Mouse (Mus musculus) embryonic facial prominence, embryonic 13.5 days (tissue): ENCODE data around the gene Vrk2. TPM values are rescaled to one million over a fixed set of nuclear protein-coding genes. Genes with fewer than 3 reads are reported as not detected.

Experiments used
- ATAC-seq: fragments of 200-750 bp; cut with Nextera tagmentation; 2 replicates; pipeline ENCODE4 v1.8.0; 2017; ENCODE audit warnings: low read depth; ENCODE audit not compliant: insufficient number of reproducible peaks, insufficient read depth, low FRiP score, low TSS enrichment
- H3K27ac ChIP-seq: fragments of 300-500 bp; sonication (generic); 2 replicates; pipeline ENCODE4 v1.5.1; 2015; ENCODE audit warnings: moderate library complexity, mild to moderate bottlenecking, inconsistent platforms
- H3K27me3 ChIP-seq: fragments of 300-500 bp; sonication (generic); 2 replicates; pipeline ENCODE4 v1.6.1; 2015; ENCODE audit warnings: mild to moderate bottlenecking, inconsistent platforms
- H3K36me3 ChIP-seq: fragments of 300-500 bp; sonication (generic); 2 replicates; pipeline ENCODE4 v1.6.1; 2015; ENCODE audit warnings: mild to moderate bottlenecking, inconsistent platforms
- H3K4me1 ChIP-seq: fragments of 300-500 bp; sonication (generic); 2 replicates; pipeline ENCODE4 v1.6.1; 2015; ENCODE audit warnings: inconsistent platforms
- H3K4me2 ChIP-seq: fragments of 300-500 bp; sonication (generic); 2 replicates; pipeline ENCODE4 v1.6.1; 2015; ENCODE audit warnings: moderate library complexity, mild to moderate bottlenecking, inconsistent platforms
- H3K4me3 ChIP-seq: fragments of 300-500 bp; sonication (generic); 2 replicates; pipeline ENCODE4 v1.5.1; 2015; ENCODE audit warnings: mild to moderate bottlenecking, inconsistent platforms
- H3K9ac ChIP-seq: fragments of 300-500 bp; sonication (generic); 2 replicates; pipeline ENCODE4 v1.6.1; 2015; ENCODE audit warnings: mild to moderate bottlenecking, inconsistent platforms
- H3K9me3 ChIP-seq: fragments of 300-500 bp; sonication (generic); 2 replicates; pipeline ENCODE4 v1.6.1; 2016; ENCODE audit warnings: inconsistent platforms
- WGBS: fragments of 180-500 bp; shearing (Covaris S2); methylation state at CpG from one replicate; pipeline ENCODE4 v1.1.7; 2015; ENCODE audit warnings: mixed read lengths; 5-methylcytosine and 5-hydroxymethylcytosine counted together
- polyA plus RNA-seq: library from polyadenylated mRNA; unstranded; fragments of >200 nt; fragmentation: Nextera tagmentation; extraction: Ambion mirVana; gene quantifications from 2 replicates; pipeline ENCODE4 v1.2.1, GENCODE M21; 2015

The Vrk2 gene
- polyA plus RNA-seq, 1 experiment from 2014 or later: 24.7 TPM

DNA sequence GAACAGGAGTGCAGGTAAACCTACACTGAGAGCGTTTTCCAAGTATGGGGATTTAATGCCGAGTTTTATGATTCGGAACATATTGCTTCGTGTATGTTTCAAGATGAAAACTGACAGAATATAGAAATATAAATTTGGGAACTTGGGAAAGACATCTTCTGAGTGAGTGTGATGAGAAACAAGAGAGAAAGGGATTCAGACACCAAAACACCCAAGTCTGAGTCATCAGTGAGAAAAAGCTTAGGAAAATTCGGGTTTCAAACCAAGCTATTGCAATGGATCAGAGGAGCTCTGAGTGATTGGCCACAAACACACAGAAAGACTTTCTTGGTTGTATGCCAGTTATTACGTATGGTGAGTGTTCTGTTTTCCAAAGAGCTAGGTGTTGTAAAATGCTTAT is 4.0 kb upstream of the Vrk2 start:
- WGBS: 77% methylated on average over 6 of the region's 6 CpGs

GRCm38 (mm10) chr11:26597145-26597544 is 3.3 kb upstream of the Vrk2 start:
- no peak overlapping the region for H3K4me2 ChIP-seq
- peaks cover 9% of the 10 kb centered on the region for H3K4me1 ChIP-seq
- no peak overlapping the region for H3K9ac ChIP-seq
- H3K27me3 ChIP-seq: no peaks in the 10 kb centered on the region
- 69% methylated on average over 6 of the region's 6 CpGs for WGBS
- H3K9me3 ChIP-seq: no peaks in the 10 kb centered on the region
- H3K27ac ChIP-seq: no peak overlapping the region
- H3K4me3 ChIP-seq: no peak overlapping the region
- ATAC-seq: no peak
- no peaks in the 10 kb centered on the region for H3K36me3 ChIP-seq

More for the DNA sequence above, 4.0 kb upstream of the Vrk2 start:
- no peak overlapping the region for H3K4me2 ChIP-seq
- H3K4me3 ChIP-seq: no peak overlapping the region
- no peak overlapping the region for H3K27ac ChIP-seq
- peaks cover 3% of the 10 kb centered on the region; the same call in 1 of the 2 replicates for H3K4me1 ChIP-seq
- no peaks in the 10 kb centered on the region for H3K36me3 ChIP-seq
- no peaks in the 10 kb centered on the region for H3K27me3 ChIP-seq
- ATAC-seq: no peak
- no peaks in the 10 kb centered on the region for H3K9me3 ChIP-seq
- no peak overlapping the region for H3K9ac ChIP-seq

GRCm38 (mm10) chr11:26596186-26596585 is 2.4 kb upstream of the Vrk2 start:
- ATAC-seq: no peak
- WGBS: 91% methylated on average over 1 of the region's 1 CpGs
- H3K27ac ChIP-seq: no peak overlapping the region
- no peak overlapping the region for H3K4me2 ChIP-seq
- no peak overlapping the region for H3K9ac ChIP-seq
- no peak overlapping the region for H3K4me3 ChIP-seq
- H3K9me3 ChIP-seq: no peaks in the 10 kb centered on the region
- H3K27me3 ChIP-seq: no peaks in the 10 kb centered on the region
- no peaks in the 10 kb centered on the region for H3K36me3 ChIP-seq
- H3K4me1 ChIP-seq: peaks cover 9% of the 10 kb centered on the region

DNA sequence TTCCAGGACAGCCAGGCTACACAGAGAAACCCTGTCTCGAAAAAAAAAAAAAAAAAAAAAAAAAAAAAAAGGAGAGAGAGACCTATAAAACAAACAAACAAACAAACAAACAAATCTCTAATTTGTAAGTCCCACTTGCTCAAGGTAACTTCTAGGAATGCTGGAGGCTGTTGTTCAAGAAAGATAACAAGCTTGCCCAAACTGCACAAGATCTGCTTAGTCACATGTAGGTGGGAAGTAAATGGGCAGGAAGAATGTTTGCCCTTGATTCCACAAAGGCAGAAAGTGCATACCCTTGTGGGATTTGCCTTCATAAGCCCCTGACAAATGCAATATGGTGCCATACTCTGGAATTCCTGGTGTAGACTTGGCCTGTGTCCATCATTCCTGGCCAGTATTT is 688 bp upstream of the Vrk2 start:
- no peak overlapping the region for H3K4me3 ChIP-seq
- no peaks in the 10 kb centered on the region for H3K36me3 ChIP-seq
- H3K4me1 ChIP-seq: peaks cover 9% of the 10 kb centered on the region
- no peaks in the 10 kb centered on the region for H3K9me3 ChIP-seq
- 89% methylated on average over 1 of the region's 1 CpGs for WGBS
- H3K9ac ChIP-seq: no peak overlapping the region
- no peaks in the 10 kb centered on the region for H3K27me3 ChIP-seq
- no peak overlapping the region for H3K4me2 ChIP-seq
- no peak overlapping the region for H3K27ac ChIP-seq
- no peak for ATAC-seq

DNA sequence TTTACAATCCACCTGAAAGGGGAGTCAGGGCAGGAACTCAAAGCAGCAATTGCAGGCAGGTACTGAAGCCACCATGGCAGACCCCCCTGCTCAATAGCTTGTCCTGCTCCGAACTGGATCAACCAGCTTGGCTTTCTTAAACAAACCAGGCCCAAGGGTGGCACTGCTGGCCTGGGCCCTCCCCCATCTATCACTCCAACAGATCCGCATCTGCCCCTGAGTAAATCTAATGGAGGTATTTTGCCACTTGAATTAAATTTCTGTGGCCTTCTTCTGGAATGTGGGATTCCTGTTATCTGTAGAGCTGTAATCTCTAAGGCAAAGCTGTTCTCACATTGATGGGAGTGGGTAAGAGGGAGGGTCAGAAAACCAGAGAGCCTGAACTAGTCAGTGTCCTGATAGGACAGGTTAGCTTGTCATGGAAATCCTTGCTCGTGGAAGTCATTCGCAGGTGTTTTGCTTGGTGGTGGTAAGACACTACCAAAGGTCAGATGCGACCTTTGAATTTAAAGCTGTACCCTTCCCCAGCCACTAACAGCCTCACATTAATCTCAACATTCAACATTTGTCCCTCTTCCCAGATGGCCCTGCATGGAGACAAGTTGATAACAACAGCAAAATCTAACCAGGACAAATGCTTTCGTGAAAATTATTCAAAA is 1.3 kb downstream of the Vrk2 start:
- 29% methylated on average over 6 of the region's 6 CpGs for WGBS
- H3K4me2 ChIP-seq: peak overlapping the region; percentile 67

GRCm38 (mm10) chr11:26587184-26587524 is 6.6 kb downstream of the Vrk2 start:
- Histone ChIP-seq H3K27me3 (no peaks in the 10 kb centered on the region), H3K36me3 (no peaks in the 10 kb centered on the region), H3K4me3 (no peak overlapping the region), H3K9me3 (no peaks in the 10 kb centered on the region), H3K4me2 (no peak overlapping the region), H3K4me1 (no peaks in the 10 kb centered on the region), H3K27ac (no peak overlapping the region), H3K9ac (no peak overlapping the region)
- 89% methylated on average over 1 of the region's 1 CpGs for WGBS
- no peak for ATAC-seq

More for the DNA sequence above, 1.3 kb downstream of the Vrk2 start:
- no peaks in the 10 kb centered on the region for H3K9me3 ChIP-seq
- H3K27ac ChIP-seq: peak overlapping the region; percentile 88
- no peak for ATAC-seq
- H3K27me3 ChIP-seq: no peaks in the 10 kb centered on the region
- peak overlapping the region; percentile 86 for H3K9ac ChIP-seq
- H3K4me3 ChIP-seq: peak overlapping the region; percentile 76
- peaks cover 9% of the 10 kb centered on the region for H3K4me1 ChIP-seq
- no peaks in the 10 kb centered on the region for H3K36me3 ChIP-seq

- 81% methylated on average over 6 of the region's 6 CpGs for WGBS
- no peak overlapping the region for H3K4me3 ChIP-seq
- H3K9ac ChIP-seq: no peak overlapping the region
- no peaks in the 10 kb centered on the region for H3K36me3 ChIP-seq
- no peaks in the 10 kb centered on the region for H3K9me3 ChIP-seq
- H3K4me1 ChIP-seq: no peaks in the 10 kb centered on the region
- peak overlapping the region; percentile 11; the same call in 1 of the 2 replicates for H3K27ac ChIP-seq
- no peak for ATAC-seq
- no peak overlapping the region for H3K4me2 ChIP-seq
- no peaks in the 10 kb centered on the region for H3K27me3 ChIP-seq
Measured at GRCm38 (mm10) chr11:26586367-26587183, 7.2 kb downstream of the Vrk2 start.

GRCm38 (mm10) chr11:26585409-26586366 is 8.1 kb downstream of the Vrk2 start:
- Histone ChIP-seq H3K4me1 (no peaks in the 10 kb centered on the region), H3K9me3 (no peaks in the 10 kb centered on the region), H3K36me3 (no peaks in the 10 kb centered on the region), H3K27ac (no peak overlapping the region), H3K4me3 (no peak overlapping the region), H3K4me2 (no peak overlapping the region), H3K27me3 (no peaks in the 10 kb centered on the region), H3K9ac (no peak overlapping the region)
- 79% methylated on average over 17 of the region's 17 CpGs for WGBS
- ATAC-seq: no peak

GRCm38 (mm10) chr11:26551551-26551950 is 42.2 kb downstream of the Vrk2 start:
- 92% methylated on average over 3 of the region's 3 CpGs for WGBS

DNA sequence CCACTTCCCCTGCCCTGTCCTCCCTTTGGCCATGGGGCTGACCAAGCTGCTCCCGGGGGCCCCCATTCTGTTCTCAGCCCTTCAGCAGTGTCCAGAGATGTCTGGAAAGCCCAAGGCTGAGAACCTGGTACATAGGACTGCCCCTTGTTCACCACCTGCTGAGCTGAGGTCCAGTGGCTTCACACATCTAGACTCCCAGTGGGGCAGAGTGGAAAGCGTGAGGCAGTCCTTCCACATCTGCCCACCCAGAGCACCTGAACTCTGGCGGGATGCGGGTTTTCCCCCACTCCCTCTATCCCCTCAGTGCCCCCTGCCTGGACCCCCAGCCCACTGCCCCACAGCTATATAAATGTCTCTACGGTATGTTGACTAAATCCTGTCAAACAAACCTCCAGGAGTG is 56.0 kb downstream of the Vrk2 start:
- H3K27ac ChIP-seq: no peak overlapping the region
- H3K27me3 ChIP-seq: no peaks in the 10 kb centered on the region
- H3K9me3 ChIP-seq: no peaks in the 10 kb centered on the region
- H3K9ac ChIP-seq: no peak overlapping the region
- H3K4me3 ChIP-seq: no peak overlapping the region
- no peaks in the 10 kb centered on the region for H3K4me1 ChIP-seq
- H3K4me2 ChIP-seq: no peak overlapping the region
- H3K36me3 ChIP-seq: no peaks in the 10 kb centered on the region
- WGBS: 87% methylated on average over 5 of the region's 5 CpGs
- ATAC-seq: no peak

More at GRCm38 (mm10) chr11:26551551-26551950, 42.2 kb downstream of the Vrk2 start:
- no peak for ATAC-seq
- no peak overlapping the region for H3K27ac ChIP-seq
- no peaks in the 10 kb centered on the region for H3K27me3 ChIP-seq
- H3K9me3 ChIP-seq: no peaks in the 10 kb centered on the region
- no peaks in the 10 kb centered on the region for H3K36me3 ChIP-seq
- no peak overlapping the region for H3K9ac ChIP-seq
- H3K4me2 ChIP-seq: no peak overlapping the region
- H3K4me1 ChIP-seq: no peaks in the 10 kb centered on the region
- no peak overlapping the region for H3K4me3 ChIP-seq

DNA sequence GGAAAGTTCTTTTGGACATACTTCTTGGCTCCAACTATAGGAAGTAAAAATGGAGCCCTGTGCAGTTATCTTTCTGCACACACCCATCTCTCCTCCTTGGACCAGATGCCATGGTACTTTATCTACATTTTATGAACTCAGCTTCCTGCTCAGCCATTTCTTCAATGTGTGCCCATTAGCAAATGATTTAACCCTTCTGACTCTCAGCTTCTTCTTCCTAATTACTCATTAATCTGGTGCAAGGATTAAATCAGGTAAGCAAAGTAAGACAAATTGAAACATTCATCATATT is 60.0 kb downstream of the Vrk2 start:
- Histone ChIP-seq H3K4me2 (no peak overlapping the region), H3K9ac (no peak overlapping the region), H3K4me3 (no peak overlapping the region), H3K9me3 (no peaks in the 10 kb centered on the region), H3K36me3 (no peaks in the 10 kb centered on the region), H3K4me1 (no peaks in the 10 kb centered on the region), H3K27ac (no peak overlapping the region), H3K27me3 (no peaks in the 10 kb centered on the region)
- no peak for ATAC-seq
